In genomic region chr4:143211584-143212340, GRCm38 (mm10) we compare ENCODE assay signal across 7 mouse cellular contexts. TPM values are rescaled to one million over a fixed set of nuclear protein-coding genes. Genes with fewer than 3 reads are reported as not detected.
DNase-seq lines count a peak whose midpoint lies in the region; ATAC-seq and TF ChIP-seq lines count a peak whose summit lies in the region.

No protein-coding gene starts in this region.

- WGBS in lung, embryonic 16.5 days = 5% methylated on average over 42 of the region's 43 CpGs

- intact Hi-C loops in heart, postnatal 25 days (cut with DNase I) = loop anchor here (2.0 to 5.0 kb wide), 2 partner anchors 49 to 99 kb away; no protein-coding TSS in a partner anchor

- peak overlapping the region; percentile 93 for H3K9ac ChIP-seq in lung, embryonic 16.5 days (ENCODE audit: low read length)

- peak; percentile 47 for ATAC-seq in lung, embryonic 16.5 days (ENCODE audit: low read depth)

- peak overlapping the region; percentile 87 for H3K4me3 ChIP-seq in erythroblast, embryonic 14.5 days (replicated peaks)
- H3K4me3 ChIP-seq in layer of hippocampus, adult 2 months = peak overlapping the region; percentile 84
- peak overlapping the region; percentile 84 for H3K4me3 ChIP-seq in lung, embryonic 16.5 days (ENCODE audit: low read length)

- H3K27ac ChIP-seq in layer of hippocampus, adult 2 months = peak overlapping the region; percentile 94
- peak overlapping the region; percentile 81 for H3K27ac ChIP-seq in lung, embryonic 16.5 days (ENCODE audit: low read length)

- peak overlapping the region; percentile 66 for H3K4me2 ChIP-seq in lung, embryonic 16.5 days (ENCODE audit: low read depth, low read length)

- TF ChIP-seq CTCF in brain, embryonic 14.5 days (IDR thresholded peaks at IDR 0.05; ENCODE audit: borderline replicate concordance, extremely low read depth, insufficient read depth, insufficient read length) = no peak
- no peak for TF ChIP-seq CTCF in layer of hippocampus, adult 2 months (conservative IDR thresholded peaks at IDR 0.05)

- peak; percentile 13 for DNase-seq in MN1 (ENCODE audit: low spot score)
- peak; percentile 60 for DNase-seq in brain, embryonic 14.5 days (ENCODE audit: low read depth)
- DNase-seq in heart, postnatal 25 days (ENCODE audit: low spot score) = peak; percentile 1
- DNase-seq in layer of hippocampus, adult 2 months (ENCODE audit: low spot score in 2 of 2) = peak in 1 of 2 experiments; percentile 1
- DNase-seq in ovary, postnatal 36 days (ENCODE audit: low spot score) = peak; percentile 12

- no peaks in the 10 kb centered on the region for H3K9me3 ChIP-seq in erythroblast, embryonic 14.5 days (ENCODE audit: control insufficient read depth, low read length)
- H3K9me3 ChIP-seq in lung, embryonic 16.5 days (ENCODE audit: control insufficient read depth, low read length) = no peaks in the 10 kb centered on the region

- TF ChIP-seq POLR2A in brain, embryonic 14.5 days (IDR thresholded peaks at IDR 0.05; ENCODE audit: borderline replicate concordance, extremely low read depth, insufficient read depth, insufficient read length, poor library complexity, severe bottlenecking) = 0 out of 2 replicates have a peak, but pooled peaks have one; percentile 18

- H3K36me3 ChIP-seq in erythroblast, embryonic 14.5 days (ENCODE audit: control insufficient read depth) = peaks cover 3% of the 10 kb centered on the region
- no peaks in the 10 kb centered on the region for H3K36me3 ChIP-seq in lung, embryonic 16.5 days (ENCODE audit: control insufficient read depth, insufficient read depth, low read length)

- H3K27me3 ChIP-seq in erythroblast, embryonic 14.5 days (ENCODE audit: control insufficient read depth) = no peaks in the 10 kb centered on the region; the same call in 1 of the 2 replicates
- no peaks in the 10 kb centered on the region for H3K27me3 ChIP-seq in lung, embryonic 16.5 days (ENCODE audit: control insufficient read depth, insufficient read depth, low read depth, low read length)

- peaks cover 24% of the 10 kb centered on the region for H3K4me1 ChIP-seq in erythroblast, embryonic 14.5 days (ENCODE audit: control insufficient read depth)
- peaks cover 7% of the 10 kb centered on the region for H3K4me1 ChIP-seq in lung, embryonic 16.5 days (replicated peaks; ENCODE audit: control insufficient read depth, insufficient read depth, low read length)

RNA-seq across cellular contexts. Expression of gene Prdm2, which starts 1.0 kb away (rescaled TPM):
- polyA plus RNA-seq in brain, embryonic 14.5 days (2012; rRNA removed) = 19.7 and 31.6 TPM in 2 replicates
- 0.29 and 0.59 TPM in 2 replicates for polyA plus RNA-seq in erythroblast, embryonic 14.5 days (2012)
- 10 to 100 TPM; 19.7 to 20.9 TPM for total RNA-seq in heart, postnatal 25 days (2021)
- total RNA-seq in layer of hippocampus, adult 2 months (2021) = 10 to 100 TPM; 45.5 to 49.1 TPM
- polyA plus RNA-seq in lung, embryonic 16.5 days (2015; fragmentation: Nextera tagmentation; extraction: Ambion mirVana) = 10.2 and 11.0 TPM in 2 replicates
